Mouse (Mus musculus) ES-Bruce4 (cell line): Measurements from ENCODE around the gene Hectd4.

Experiments used
- CTCF ChIP-seq: IDR thresholded peaks from one replicate; pipeline ENCODE4 v1.8.1; 2011; ENCODE audit warnings: low read depth, low read length
- EP300 ChIP-seq: IDR thresholded peaks from 2 replicates; pipeline ENCODE4 v1.6.1; 2011; ENCODE audit warnings: low read depth, low read length; ENCODE audit not compliant: insufficient read depth
- POLR2A ChIP-seq: IDR thresholded peaks from one replicate; pipeline ENCODE4 v1.8.1; 2011; ENCODE audit warnings: low read length; ENCODE audit not compliant: insufficient read depth

DNA sequence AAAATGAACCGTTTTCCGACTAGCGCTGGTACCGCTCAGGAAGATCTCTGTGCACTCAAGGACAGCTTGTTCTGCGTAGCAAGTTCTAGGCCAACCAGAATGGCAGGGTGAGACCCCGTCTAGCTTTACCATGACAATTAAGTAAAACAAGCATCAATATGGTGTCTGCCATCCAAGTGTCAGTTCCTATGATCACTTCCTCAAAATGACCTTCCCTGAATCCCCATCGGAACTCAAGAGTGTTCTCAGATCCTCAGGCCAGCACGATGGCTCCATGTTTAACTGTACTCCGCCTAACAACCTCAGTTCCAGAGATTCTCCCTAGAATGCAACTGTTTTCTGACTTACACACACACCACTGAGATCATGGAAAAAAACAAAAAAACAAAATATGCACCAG lies 31.8 kb upstream of the Hectd4 start:
- no peak for TF ChIP-seq POLR2A
- TF ChIP-seq CTCF, result no peak
- TF ChIP-seq EP300, result no peak
